Mouse (Mus musculus) layer of hippocampus, adult 9-10 months (tissue): Measurements from ENCODE around the gene Tmem30c.

Source experiments
- DNase-seq: peaks from one replicate; pipeline ENCODE4 v3.0.0; 2022; ENCODE audit warnings: low spot score

Tmem30c gene

GRCm38 (mm10) chr16:57292765-57293164, at the start of gene Tmem30c:
Tmem30c (minus strand) TSS chr16:57292865.
- no peak for DNase-seq

- no peak for DNase-seq
Observed at GRCm38 (mm10) chr16:57340613-57340898, 47.9 kb upstream of the Tmem30c start.

GRCm38 (mm10) chr16:57339765-57340612, 47.3 kb upstream of the Tmem30c start:
- DNase-seq = no peak

GRCm38 (mm10) chr16:57336770-57337423, 44.2 kb upstream of the Tmem30c start:
- DNase-seq = no peak

GRCm38 (mm10) chr16:57332301-57332700, 39.6 kb upstream of the Tmem30c start:
- DNase-seq = no peak

- no peak for DNase-seq
Observed at GRCm38 (mm10) chr16:57330111-57330510, 37.4 kb upstream of the Tmem30c start.

- DNase-seq = no peak
Observed at GRCm38 (mm10) chr16:57329028-57329427, 36.4 kb upstream of the Tmem30c start.

GRCm38 (mm10) chr16:57326996-57327395, 34.3 kb upstream of the Tmem30c start:
- no peak for DNase-seq

GRCm38 (mm10) chr16:57319284-57320124, 26.8 kb upstream of the Tmem30c start:
- no peak for DNase-seq

GRCm38 (mm10) chr16:57318637-57319125, 26.0 kb upstream of the Tmem30c start:
- no peak for DNase-seq

GRCm38 (mm10) chr16:57317882-57318636, 25.4 kb upstream of the Tmem30c start:
- no peak for DNase-seq

- DNase-seq = no peak
Observed at GRCm38 (mm10) chr16:57317127-57317526, 24.5 kb upstream of the Tmem30c start.

GRCm38 (mm10) chr16:57315026-57315425, 22.4 kb upstream of the Tmem30c start:
- no peak for DNase-seq

- no peak for DNase-seq
Observed at GRCm38 (mm10) chr16:57314236-57314635, 21.6 kb upstream of the Tmem30c start.

- DNase-seq = no peak
Observed at GRCm38 (mm10) chr16:57313487-57313886, 20.8 kb upstream of the Tmem30c start.

- no peak for DNase-seq
Observed at GRCm38 (mm10) chr16:57312130-57312529, 19.5 kb upstream of the Tmem30c start.

GRCm38 (mm10) chr16:57305463-57305862, 12.8 kb upstream of the Tmem30c start:
- DNase-seq = no peak

GRCm38 (mm10) chr16:57303716-57304115, 11.1 kb upstream of the Tmem30c start:
- DNase-seq = no peak

GRCm38 (mm10) chr16:57302792-57303698, 10.4 kb upstream of the Tmem30c start:
- DNase-seq = no peak

- no peak for DNase-seq
Observed at GRCm38 (mm10) chr16:57301512-57302115, 8.9 kb upstream of the Tmem30c start.
